Mouse (Mus musculus) hindbrain, embryonic 14.5 days (tissue): ENCODE results near the gene Adam10. TPM values are rescaled to one million over a fixed set of nuclear protein-coding genes. Genes with fewer than 3 reads are reported as not detected.
A peak's percentile ranks its signal among the peaks of the same experiment; 100 is the strongest.

ENCODE experiments used
- ATAC-seq: fragments of 200-750 bp; cut with Nextera tagmentation; 2 replicates; pipeline ENCODE4 v1.8.0; 2017; ENCODE audit warnings: moderate number of reproducible peaks, mild to moderate bottlenecking, moderate TSS enrichment, moderate library complexity; ENCODE audit not compliant: low FRiP score
- DNase-seq: peaks from one replicate; pipeline ENCODE4 v3.0.0-alpha.2; 2015; ENCODE audit warnings: low spot score
- H3K27ac ChIP-seq: fragments of 300-500 bp; sonication (generic); 2 replicates; pipeline ENCODE4 v1.5.1; 2014; ENCODE audit warnings: mild to moderate bottlenecking, moderate library complexity
- H3K27me3 ChIP-seq: fragments of 300-500 bp; sonication (generic); 2 replicates; pipeline ENCODE4 v1.6.1; 2014; ENCODE audit warnings: mild to moderate bottlenecking, low read length, mixed read lengths; ENCODE audit not compliant: control insufficient read depth, insufficient read depth
- H3K36me3 ChIP-seq: fragments of 300-500 bp; sonication (generic); replicated peaks from 2 replicates; pipeline ENCODE4 v1.6.1; 2014; ENCODE audit not compliant: control insufficient read depth, insufficient read depth
- H3K4me1 ChIP-seq: fragments of 300-500 bp; sonication (generic); replicated peaks from 2 replicates; pipeline ENCODE4 v1.6.1; 2014; ENCODE audit warnings: antibody characterized with exemption, low read length, mixed read lengths; ENCODE audit not compliant: control insufficient read depth, insufficient read depth
- H3K4me2 ChIP-seq: fragments of 300-500 bp; sonication (generic); replicated peaks from 2 replicates; pipeline ENCODE4 v1.6.1; 2014; ENCODE audit warnings: mild to moderate bottlenecking, moderate library complexity
- H3K4me3 ChIP-seq: fragments of 300-500 bp; sonication (generic); replicated peaks from 2 replicates; pipeline ENCODE4 v1.5.1; 2014; ENCODE audit warnings: mild to moderate bottlenecking, low read length
- H3K9ac ChIP-seq: fragments of 300-500 bp; sonication (generic); 2 replicates; pipeline ENCODE4 v1.6.1; 2014
- H3K9me3 ChIP-seq: fragments of 300-500 bp; sonication (generic); 2 replicates; pipeline ENCODE4 v1.6.1; 2016; ENCODE audit warnings: low read length; ENCODE audit not compliant: control insufficient read depth
- WGBS: fragments of 180-500 bp; shearing (Covaris S2); extraction: QIAGEN DNeasy Blood & Tissue Kit; methylation state at CpG from one replicate; pipeline ENCODE4 v1.1.7; 2014; 5-methylcytosine and 5-hydroxymethylcytosine counted together
- polyA plus RNA-seq: library from polyadenylated mRNA; unstranded; fragments of >200 nt; fragmentation: Nextera tagmentation; extraction: Ambion mirVana; gene quantifications from 2 replicates; pipeline ENCODE4 v1.2.1, GENCODE M21; 2014

Adam10 gene
- polyA plus RNA-seq, 1 experiment from 2014 or later, result 56.2 TPM

DNA sequence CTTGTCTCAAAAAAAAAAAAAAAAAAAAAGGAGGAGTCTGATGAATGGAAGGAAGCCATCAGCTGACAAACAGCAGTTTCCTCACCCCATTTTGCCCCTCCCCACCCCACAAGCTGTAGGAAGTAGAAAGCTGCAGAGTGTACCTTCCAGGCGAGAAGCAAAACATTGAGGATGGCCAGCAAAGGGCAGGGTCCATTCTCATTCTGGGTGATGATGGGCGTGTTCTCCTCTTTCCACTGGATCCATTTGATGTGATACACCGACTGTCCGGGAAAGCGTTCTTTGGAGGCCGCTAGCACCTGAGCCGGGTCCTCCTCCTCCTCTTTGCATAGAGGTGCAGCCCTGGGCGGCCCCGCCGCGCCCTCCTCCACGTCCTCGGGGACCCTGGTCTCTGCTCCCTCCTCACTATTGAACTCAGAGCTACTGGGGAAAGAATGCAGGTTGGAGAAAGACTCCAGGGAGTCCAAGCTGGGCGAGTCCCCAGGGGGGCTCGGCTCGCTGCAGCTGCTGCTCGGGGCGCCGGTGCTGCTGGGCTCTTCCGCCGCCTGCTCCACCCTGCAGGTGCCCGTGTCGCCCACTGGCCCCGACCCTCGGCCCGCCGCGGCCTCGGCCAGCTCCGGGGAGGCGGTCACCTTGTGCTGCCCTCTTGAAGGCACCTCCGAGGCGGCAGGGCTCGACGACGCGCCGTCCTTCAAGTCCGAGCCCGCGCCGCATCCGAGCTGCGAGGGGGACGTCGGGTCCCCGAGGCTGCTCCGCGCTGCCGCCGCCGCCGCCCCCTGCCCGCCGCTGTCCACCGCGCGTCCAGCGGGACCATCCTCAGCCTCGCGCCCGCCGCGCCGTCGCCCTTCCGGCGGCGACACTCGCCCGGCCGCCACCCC is 22.4 kb upstream of the Adam10 start, which contains the start of gene Gm10642:
TSS of gene Gm10642 (plus strand) at position 122 of the 878 bp plus-strand sequence.
- peak; percentile 51 for ATAC-seq
- Histone ChIP-seq H3K36me3 (no peaks in the 10 kb centered on the region), H3K27me3 (no peaks in the 10 kb centered on the region), H3K27ac (peak within 1 kb of the TSS; percentile 98), H3K4me1 (peaks cover 48% of the 10 kb centered on the region), H3K9ac (peak within 1 kb of the TSS; percentile 97), H3K4me2 (peak within 1 kb of the TSS; percentile 68), H3K4me3 (peak within 1 kb of the TSS; percentile 98), H3K9me3 (no peaks in the 10 kb centered on the region)
- DNase-seq, result peak; percentile 49
- WGBS, result under 1% methylated on average over 65 of the region's 72 CpGs

DNA sequence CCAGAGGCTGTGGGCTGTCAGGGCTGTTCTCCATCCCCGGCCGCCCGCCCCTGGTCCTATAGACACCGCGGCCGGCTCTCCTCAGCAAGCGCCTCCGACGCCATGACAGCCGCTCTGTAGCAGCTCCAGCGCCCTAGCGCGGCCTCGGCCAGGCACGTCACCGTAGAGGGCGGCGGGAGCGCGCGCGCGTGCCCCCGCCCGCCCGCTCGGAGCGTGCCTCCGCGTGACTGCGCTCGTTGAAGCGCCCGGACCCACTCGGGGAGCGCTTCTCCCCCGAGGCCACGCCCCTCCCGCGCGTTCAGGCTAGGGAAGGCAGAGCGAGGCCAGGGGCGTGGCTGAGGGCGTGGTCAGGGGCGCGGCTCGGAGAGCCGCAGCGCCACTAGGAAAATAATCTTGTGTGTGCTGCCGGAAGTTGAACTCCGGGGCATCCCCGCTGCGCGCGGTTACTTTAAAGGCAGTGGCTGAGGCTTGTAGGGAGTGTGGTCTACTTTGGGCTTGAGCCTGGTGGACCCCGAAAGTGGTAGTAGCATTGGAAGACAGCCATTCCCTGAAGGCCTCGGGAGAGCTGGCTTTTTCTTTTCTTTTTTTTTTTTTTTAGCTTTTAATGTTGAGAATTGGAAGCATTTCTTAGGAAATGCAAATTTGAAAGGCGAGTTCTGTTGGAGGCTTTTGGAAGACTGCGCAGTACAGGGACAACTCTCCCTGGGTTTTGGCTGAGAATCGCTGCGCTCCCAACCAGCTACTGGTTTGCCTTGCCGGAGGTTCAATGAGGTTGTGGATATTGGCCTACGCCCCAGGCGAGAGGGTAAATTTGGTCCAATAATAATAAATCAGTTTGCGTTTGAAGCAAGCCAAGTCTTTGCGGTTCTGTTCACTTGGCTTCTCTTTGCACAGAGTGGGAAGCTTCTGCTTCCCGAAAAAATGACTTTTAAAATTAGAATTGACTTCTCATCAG is 21.5 kb upstream of the Adam10 start, which contains the start of gene Mindy2:
TSS of gene Mindy2 (minus strand) at position 162 of the 955 bp plus-strand sequence.
- DNase-seq (peak; percentile 98), ATAC-seq (peak; percentile 98)
- 2% methylated on average over 65 of the region's 67 CpGs for WGBS
- Histone ChIP-seq H3K9ac (peak within 1 kb of the TSS; percentile 97), H3K4me1 (peaks cover 40% of the 10 kb centered on the region), H3K4me3 (peak within 1 kb of the TSS; percentile 98), H3K27ac (peak within 1 kb of the TSS; percentile 98), H3K9me3 (no peaks in the 10 kb centered on the region), H3K27me3 (no peaks in the 10 kb centered on the region), H3K36me3 (no peaks in the 10 kb centered on the region), H3K4me2 (peak within 1 kb of the TSS; percentile 68)

DNA sequence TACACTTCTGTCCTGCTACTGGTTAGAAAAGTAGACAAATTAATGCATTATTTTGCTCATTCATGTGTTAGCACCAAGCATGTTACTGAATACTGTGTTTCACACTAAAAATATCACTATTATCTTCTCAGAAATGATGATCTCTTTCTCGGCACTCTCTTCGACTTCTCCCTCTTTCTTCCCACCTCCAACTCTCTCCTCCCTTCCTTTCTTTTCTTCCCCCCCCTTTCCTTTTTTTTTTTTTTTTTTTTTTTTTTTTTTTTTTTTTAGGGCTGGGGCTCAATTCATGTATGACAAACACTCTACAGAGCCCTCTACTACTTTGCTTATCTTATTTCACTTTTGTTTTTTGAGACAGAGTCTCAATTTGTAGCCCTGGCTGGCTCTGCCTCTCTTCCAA is 20.5 kb upstream of the Adam10 start:
- Histone ChIP-seq H3K4me1 (peaks cover 30% of the 10 kb centered on the region), H3K27me3 (no peaks in the 10 kb centered on the region), H3K9ac (no peak overlapping the region), H3K36me3 (no peaks in the 10 kb centered on the region), H3K9me3 (no peaks in the 10 kb centered on the region), H3K4me2 (no peak overlapping the region), H3K4me3 (no peak overlapping the region), H3K27ac (no peak overlapping the region)
- WGBS, result 55% methylated on average over 2 of the region's 2 CpGs
- ATAC-seq (no peak), DNase-seq (no peak)

DNA sequence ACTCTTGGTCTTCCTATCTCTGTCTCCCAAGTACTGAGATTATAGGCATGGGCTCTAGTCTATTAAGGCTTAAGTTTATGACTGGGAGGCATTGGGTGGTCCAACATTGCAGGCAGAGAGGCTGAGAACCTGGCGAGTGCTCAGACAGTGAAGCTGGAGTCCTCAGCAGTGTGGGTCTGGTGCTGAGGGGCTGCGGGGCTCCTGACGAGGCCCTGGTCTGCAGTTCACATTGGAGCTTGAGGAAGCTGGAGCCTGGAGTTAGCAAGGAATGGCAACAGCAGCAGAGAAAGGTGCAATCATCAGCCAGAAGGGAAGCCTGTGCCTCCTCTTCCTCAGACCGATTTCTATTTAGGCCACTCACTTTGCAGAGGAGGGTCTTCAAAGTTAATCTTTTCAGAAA is 13.9 kb upstream of the Adam10 start:
- H3K4me3 ChIP-seq, result no peak overlapping the region
- no peak for ATAC-seq
- no peaks in the 10 kb centered on the region for H3K4me1 ChIP-seq
- no peak overlapping the region for H3K9ac ChIP-seq
- DNase-seq, result no peak
- no peak overlapping the region for H3K27ac ChIP-seq
- no peaks in the 10 kb centered on the region for H3K27me3 ChIP-seq
- no peaks in the 10 kb centered on the region for H3K9me3 ChIP-seq
- no peaks in the 10 kb centered on the region for H3K36me3 ChIP-seq
- H3K4me2 ChIP-seq, result no peak overlapping the region
- WGBS, result 89% methylated on average over 4 of the region's 4 CpGs

DNA sequence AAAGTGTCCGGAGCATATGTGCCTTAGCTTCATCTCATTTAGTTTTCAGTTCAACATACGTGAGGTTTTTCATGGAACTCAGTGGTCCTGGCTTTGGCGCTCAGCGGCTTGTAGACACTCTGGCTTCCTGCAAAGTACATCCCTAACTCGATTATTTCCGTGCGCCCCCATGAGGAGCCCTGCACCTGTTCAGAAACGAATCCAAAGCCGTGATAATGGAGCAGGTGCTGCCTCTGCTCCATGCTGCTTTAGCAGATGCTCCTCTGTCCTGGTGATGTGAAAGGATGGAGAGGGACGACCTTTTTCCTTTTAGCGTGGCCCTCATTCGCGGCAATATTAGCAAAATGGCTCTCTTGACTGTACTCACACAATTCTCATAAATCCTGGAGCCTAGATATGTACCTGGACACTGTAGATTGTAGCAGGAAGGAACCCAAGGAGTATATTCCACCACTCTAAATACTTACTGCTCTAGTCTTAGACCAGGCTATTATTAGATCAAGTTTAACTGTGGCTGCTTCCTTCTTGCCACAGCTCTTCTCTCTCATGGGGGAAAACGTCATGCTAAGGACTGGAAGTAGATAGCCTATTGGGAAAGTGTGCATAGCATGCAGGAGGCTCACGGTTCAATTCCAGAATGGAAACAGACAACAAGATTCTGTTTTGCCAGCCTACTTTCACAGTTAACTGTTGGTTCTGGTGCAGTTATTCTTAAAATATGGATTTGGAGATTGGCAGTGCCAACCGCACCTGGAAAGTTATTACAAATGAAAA is 13.2 kb upstream of the Adam10 start:
- Histone ChIP-seq H3K27me3 (no peaks in the 10 kb centered on the region), H3K36me3 (no peaks in the 10 kb centered on the region), H3K4me1 (no peaks in the 10 kb centered on the region), H3K4me2 (no peak overlapping the region), H3K9ac (no peak overlapping the region), H3K9me3 (no peaks in the 10 kb centered on the region), H3K27ac (no peak overlapping the region), H3K4me3 (no peak overlapping the region)
- 66% methylated on average over 16 of the region's 16 CpGs for WGBS
- no peak for DNase-seq
- ATAC-seq, result no peak

DNA sequence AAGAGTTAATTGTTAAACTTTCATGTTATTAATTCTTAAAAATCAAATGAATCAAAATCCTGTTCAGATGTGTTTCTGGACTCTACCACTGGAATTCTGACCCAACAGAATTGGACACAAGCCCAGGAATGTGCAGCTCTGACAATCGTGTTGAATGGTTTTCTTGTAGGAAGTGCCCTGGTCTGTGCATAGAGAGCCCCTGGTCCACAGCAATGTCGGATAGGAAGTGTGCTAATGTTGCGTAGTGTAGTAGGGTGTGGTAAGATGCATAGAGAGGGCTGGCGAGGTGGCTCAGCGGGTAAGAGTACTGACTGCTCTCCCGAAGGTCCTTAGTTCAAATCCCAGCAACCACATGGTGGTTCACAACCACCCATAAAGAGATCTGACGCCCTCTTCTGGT is 12.0 kb upstream of the Adam10 start:
- Histone ChIP-seq H3K9me3 (no peaks in the 10 kb centered on the region), H3K4me1 (no peaks in the 10 kb centered on the region), H3K27me3 (no peaks in the 10 kb centered on the region), H3K9ac (no peak overlapping the region), H3K4me2 (no peak overlapping the region), H3K36me3 (no peaks in the 10 kb centered on the region), H3K27ac (no peak overlapping the region), H3K4me3 (no peak overlapping the region)
- DNase-seq (no peak), ATAC-seq (no peak)
- WGBS, result 74% methylated on average over 7 of the region's 7 CpGs

DNA sequence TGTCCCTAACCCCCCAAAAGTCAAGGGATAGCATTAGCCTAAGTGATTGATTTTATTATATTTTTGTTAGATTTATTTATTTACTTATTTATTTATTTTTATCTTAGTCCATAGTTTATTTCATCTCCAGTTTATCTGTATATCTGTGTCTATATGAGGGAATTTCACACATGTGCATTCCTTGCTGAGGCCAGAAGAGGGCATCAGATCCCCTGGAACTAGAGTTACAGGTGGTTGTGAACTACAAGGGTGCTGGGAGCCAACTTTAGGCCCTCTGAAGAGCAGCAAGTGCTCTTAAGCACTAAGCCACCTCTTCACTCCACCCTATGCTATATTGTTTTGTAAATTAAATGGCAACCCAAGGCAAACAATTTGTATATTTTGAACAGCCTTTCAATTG is 10.7 kb upstream of the Adam10 start:
- no peak overlapping the region for H3K9ac ChIP-seq
- DNase-seq (no peak), ATAC-seq (no peak)
- no peaks in the 10 kb centered on the region for H3K9me3 ChIP-seq
- H3K4me1 ChIP-seq, result no peaks in the 10 kb centered on the region
- no peak overlapping the region for H3K4me3 ChIP-seq
- no peak overlapping the region for H3K27ac ChIP-seq
- no peaks in the 10 kb centered on the region for H3K27me3 ChIP-seq
- H3K36me3 ChIP-seq, result no peaks in the 10 kb centered on the region
- H3K4me2 ChIP-seq, result no peak overlapping the region

DNA sequence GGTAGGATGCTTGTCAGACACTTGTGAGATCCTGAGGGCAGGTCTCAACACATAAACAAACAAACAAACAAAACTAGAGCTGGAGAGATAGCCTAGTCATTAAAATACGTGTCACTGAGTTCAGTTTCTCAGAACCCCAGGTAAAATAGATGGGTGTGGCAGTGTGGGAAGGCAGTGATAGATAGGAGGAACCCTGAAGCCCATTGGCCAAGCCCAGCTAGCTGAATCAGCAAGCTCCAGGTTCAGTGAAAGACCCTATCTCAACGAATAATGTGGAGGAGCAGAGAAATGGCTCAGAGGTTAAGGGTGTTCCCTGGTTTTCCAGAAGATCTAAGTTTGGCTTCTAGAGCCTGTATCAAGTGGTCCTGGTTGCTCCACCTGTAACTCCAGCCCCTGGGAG is 9.6 kb upstream of the Adam10 start:
- Histone ChIP-seq H3K4me1 (no peaks in the 10 kb centered on the region), H3K9ac (no peak overlapping the region), H3K36me3 (no peaks in the 10 kb centered on the region), H3K4me2 (no peak overlapping the region), H3K27ac (no peak overlapping the region), H3K27me3 (no peaks in the 10 kb centered on the region), H3K9me3 (no peaks in the 10 kb centered on the region), H3K4me3 (no peak overlapping the region)
- WGBS, result 71% methylated on average over 2 of the region's 2 CpGs
- DNase-seq (no peak), ATAC-seq (no peak)
